Mouse (Mus musculus): ENCODE data around the gene Comt.

Gene Comt

GRCm38 (mm10) chr16:18433341-18433920, 6.8 kb upstream of the Comt start:
- DNase-seq (ENCODE audit: low spot score), result no peak

GRCm38 (mm10) chr16:18430641-18431212, 4.1 kb upstream of the Comt start:
- DNase-seq (ENCODE audit: low spot score), result no peak

- no peak for DNase-seq (ENCODE audit: low spot score)
Measured at GRCm38 (mm10) chr16:18429641-18430040, 3.0 kb upstream of the Comt start.

- DNase-seq (ENCODE audit: low spot score), result no peak
Measured at GRCm38 (mm10) chr16:18428516-18429042, 1.9 kb upstream of the Comt start.

- peak; percentile 67 for DNase-seq (ENCODE audit: low spot score)
Measured at GRCm38 (mm10) chr16:18428011-18428515, 1.4 kb upstream of the Comt start.

- peak; percentile 76 for DNase-seq (ENCODE audit: low spot score)
Measured at GRCm38 (mm10) chr16:18426215-18426791, 349 bp downstream of the Comt start, which contains the start of gene Txnrd2. TSS of gene Txnrd2 (plus strand) at chr16:18426384.

- no peak for DNase-seq (ENCODE audit: low spot score)
Measured at GRCm38 (mm10) chr16:18425475-18426214, 1.0 kb downstream of the Comt start.

GRCm38 (mm10) chr16:18424364-18425045, 2.1 kb downstream of the Comt start:
- DNase-seq (ENCODE audit: low spot score), result no peak

- no peak for DNase-seq (ENCODE audit: low spot score)
Measured at GRCm38 (mm10) chr16:18423915-18424265, 2.8 kb downstream of the Comt start.

GRCm38 (mm10) chr16:18423203-18423914, 3.3 kb downstream of the Comt start:
- no peak for DNase-seq (ENCODE audit: low spot score)

GRCm38 (mm10) chr16:18420571-18420970, 6.1 kb downstream of the Comt start:
- no peak for DNase-seq (ENCODE audit: low spot score)

- DNase-seq (ENCODE audit: low spot score), result no peak
Measured at GRCm38 (mm10) chr16:18419603-18420026, 7.0 kb downstream of the Comt start.

- DNase-seq (ENCODE audit: low spot score), result no peak
Measured at GRCm38 (mm10) chr16:18418756-18419602, 7.7 kb downstream of the Comt start.

GRCm38 (mm10) chr16:18417491-18417890, 9.2 kb downstream of the Comt start:
- no peak for DNase-seq (ENCODE audit: low spot score)

GRCm38 (mm10) chr16:18416837-18417236, 9.8 kb downstream of the Comt start:
- no peak for DNase-seq (ENCODE audit: low spot score)

- DNase-seq (ENCODE audit: low spot score), result peak; percentile 76
Measured at GRCm38 (mm10) chr16:18416094-18416761, 10.4 kb downstream of the Comt start.

GRCm38 (mm10) chr16:18413032-18413816, 13.4 kb downstream of the Comt start:
- DNase-seq (ENCODE audit: low spot score), result peak; percentile 47

- DNase-seq (ENCODE audit: low spot score), result peak; percentile 56
Measured at GRCm38 (mm10) chr16:18411802-18412476, 14.7 kb downstream of the Comt start.
